Mouse (Mus musculus) liver, embryonic 14.5 days (tissue): Measurements from ENCODE around the gene Map7. TPM values are rescaled to one million over a fixed set of nuclear protein-coding genes. Genes with fewer than 3 reads are reported as not detected.

ENCODE experiments used
- ATAC-seq: fragments of 200-750 bp; cut with Nextera tagmentation; 2 replicates; pipeline ENCODE4 v1.8.0; 2017; ENCODE audit warnings: moderate number of reproducible peaks, mild to moderate bottlenecking, moderate library complexity; ENCODE audit not compliant: insufficient read depth
- DNase-seq, 3 experiments: peaks; one replicate each; pipeline ENCODE4 v3.0.0-alpha.2; 2012 to 2013; ENCODE audit warnings: low read depth in 3 of 3, low spot score in 3 of 3
- H3K27ac ChIP-seq: fragments of 300-500 bp; sonication (generic); 2 replicates; pipeline ENCODE4 v1.5.1; 2014; ENCODE audit warnings: moderate library complexity, mild to moderate bottlenecking, control low read depth, inconsistent platforms
- H3K27me3 ChIP-seq: fragments of 300-500 bp; sonication (generic); 2 replicates; pipeline ENCODE4 v1.6.1; 2014; ENCODE audit warnings: mild to moderate bottlenecking, low read length, moderate library complexity; ENCODE audit not compliant: control insufficient read depth, insufficient read depth
- H3K36me3 ChIP-seq: fragments of 300-500 bp; sonication (generic); replicated peaks from 2 replicates; pipeline ENCODE4 v1.6.1; 2014; ENCODE audit warnings: low read depth; ENCODE audit not compliant: control insufficient read depth, insufficient read depth
- H3K4me1 ChIP-seq, 2 experiments: fragments of 200-500 bp in 1 of 2; fragments of 300-500 bp in 1 of 2; sonication (generic) in 1 of 2; replicated peaks; 2 replicates each; pipeline ENCODE4 v1.6.1; 2012 to 2014; ENCODE audit warnings: antibody characterized with exemption in 1 of 2, inconsistent platforms in 1 of 2, low read length in 1 of 2; ENCODE audit not compliant: control insufficient read depth in 2 of 2, insufficient read depth in 2 of 2
- H3K4me2 ChIP-seq: fragments of 300-500 bp; sonication (generic); 2 replicates; pipeline ENCODE4 v1.6.1; 2014; ENCODE audit warnings: low read depth, mild to moderate bottlenecking, control low read depth, moderate library complexity
- H3K4me3 ChIP-seq, 2 experiments: fragments of 200-500 bp in 1 of 2; fragments of 300-500 bp in 1 of 2; sonication (generic) in 1 of 2; 2 replicates each; pipeline ENCODE4 v1.5.1; 2012 to 2014; ENCODE audit warnings: low read depth in 2 of 2, low read length in 2 of 2, mild to moderate bottlenecking in 2 of 2, control low read depth in 1 of 2, inconsistent platforms in 1 of 2, moderate library complexity in 1 of 2; ENCODE audit not compliant: insufficient read depth in 1 of 2
- H3K9ac ChIP-seq: fragments of 300-500 bp; sonication (generic); replicated peaks from 2 replicates; pipeline ENCODE4 v1.6.1; 2014; ENCODE audit warnings: mild to moderate bottlenecking, control low read depth, moderate library complexity
- H3K9me3 ChIP-seq: fragments of 300-500 bp; sonication (generic); 2 replicates; pipeline ENCODE4 v1.6.1; 2016; ENCODE audit warnings: low read length, mixed read lengths; ENCODE audit not compliant: control insufficient read depth
- CTCF ChIP-seq: IDR thresholded peaks from 2 replicates; pipeline ENCODE4 v1.5.1; 2016; ENCODE audit warnings: antibody characterized with exemption, low read depth, control low read depth
- EP300 ChIP-seq: IDR thresholded peaks from 2 replicates; pipeline ENCODE4 v1.6.1; 2016; ENCODE audit warnings: antibody characterized with exemption, low read depth
- WGBS: fragments of 180-500 bp; shearing (Covaris S2); extraction: QIAGEN DNeasy Blood & Tissue Kit; methylation state at CpG from one replicate; pipeline ENCODE4 v1.1.7; 2014; ENCODE audit not compliant: insufficient replicate concordance; 5-methylcytosine and 5-hydroxymethylcytosine counted together
- polyA plus RNA-seq, 2 experiments: library from polyadenylated mRNA; depleted of rRNA in 1 of 2; stranded (reverse) in 1 of 2; unstranded in 1 of 2; fragments of >200 nt; fragmentation: Nextera tagmentation in 1 of 2; extraction: Ambion mirVana in 1 of 2; gene quantifications; 2 replicates each; pipeline versions ENCODE4 v1.2.1 to v1.2.3; 2012 to 2014

The Map7 gene
- polyA plus RNA-seq, 2 experiments: 2.2 to 2.3 TPM

DNA sequence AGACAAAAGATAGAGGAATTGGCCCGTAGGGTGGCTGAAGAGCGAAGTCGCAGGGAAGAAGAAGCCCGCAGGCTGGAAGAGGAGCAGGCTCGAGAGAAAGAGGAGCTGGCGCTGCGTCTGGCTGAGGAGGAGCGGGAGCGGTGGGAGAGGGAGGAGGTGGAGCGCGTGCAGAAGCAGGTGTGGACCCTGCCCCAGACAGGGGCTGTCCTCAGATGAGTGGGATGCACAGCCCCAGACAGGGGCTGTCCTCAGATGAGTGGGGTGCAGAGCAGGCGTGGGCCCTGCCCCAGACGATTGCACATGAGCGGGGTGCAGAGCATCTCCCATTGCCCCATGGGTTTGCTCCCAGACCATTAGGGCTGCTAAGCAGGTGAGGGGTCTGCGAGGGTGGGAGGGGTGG is 125.0 kb downstream of the Map7 start:
- H3K9ac ChIP-seq: no peak overlapping the region
- H3K36me3 ChIP-seq: no peaks in the 10 kb centered on the region
- ATAC-seq (no peak), DNase-seq (no peak)
- WGBS: 81% methylated on average over 15 of the region's 15 CpGs
- H3K27me3 ChIP-seq: no peaks in the 10 kb centered on the region
- H3K4me2 ChIP-seq: no peak overlapping the region
- H3K9me3 ChIP-seq: no peaks in the 10 kb centered on the region
- no peak for TF ChIP-seq EP300
- no peak for TF ChIP-seq CTCF
- H3K4me3 ChIP-seq: no peak overlapping the region
- H3K27ac ChIP-seq: no peak overlapping the region
- peaks cover 0 to 12% of the 10 kb centered on the region in 2 experiments; a peak in 3 of 4 replicates for H3K4me1 ChIP-seq

GRCm38 (mm10) chr10:20274022-20274421 is 125.8 kb downstream of the Map7 start:
- Histone ChIP-seq H3K4me1 (peaks cover 0 to 12% of the 10 kb centered on the region in 2 experiments; a peak in 3 of 4 replicates), H3K27me3 (no peaks in the 10 kb centered on the region), H3K27ac (no peak overlapping the region), H3K4me3 (no peak overlapping the region), H3K9ac (no peak overlapping the region; the same call in 1 of the 2 replicates), H3K36me3 (no peaks in the 10 kb centered on the region), H3K9me3 (no peaks in the 10 kb centered on the region), H3K4me2 (no peak overlapping the region; the same call in 1 of the 2 replicates)
- TF ChIP-seq CTCF (no peak), EP300 (peak; percentile 50; the same call in 1 of the 2 replicates)
- peak; percentile 83 for ATAC-seq
- DNase-seq: peak; percentile 41 to 56 (median 51)
- 18% methylated on average over 9 of the region's 9 CpGs for WGBS

- H3K27me3 ChIP-seq: no peaks in the 10 kb centered on the region
- H3K4me3 ChIP-seq: no peak overlapping the region
- DNase-seq (no peak), ATAC-seq (no peak)
- no peak overlapping the region for H3K9ac ChIP-seq
- H3K4me2 ChIP-seq: no peak overlapping the region
- 45% methylated on average over 2 of the region's 2 CpGs for whole genome bisulfite sequencing
- TF ChIP-seq EP300: no peak
- TF ChIP-seq CTCF: no peak
- H3K27ac ChIP-seq: no peak overlapping the region
- H3K36me3 ChIP-seq: no peaks in the 10 kb centered on the region
- peaks cover 0 to 6% of the 10 kb centered on the region in 2 experiments; a peak in 1 of 4 replicates for H3K4me1 ChIP-seq
- no peaks in the 10 kb centered on the region for H3K9me3 ChIP-seq
These were observed 133.2 kb downstream of the Map7 start for GRCm38 (mm10) chr10:20281456-20281855.

GRCm38 (mm10) chr10:20285289-20285975 is 137.2 kb downstream of the Map7 start:
- H3K9me3 ChIP-seq: no peaks in the 10 kb centered on the region
- H3K4me2 ChIP-seq: no peak overlapping the region
- TF ChIP-seq CTCF: no peak
- no peak overlapping the region for H3K9ac ChIP-seq
- 28% methylated on average over 10 of the region's 10 CpGs for WGBS
- DNase-seq (peak in 1 of 3 experiments; percentile 4), ATAC-seq (no peak)
- no peaks in the 10 kb centered on the region for H3K27me3 ChIP-seq
- no peak overlapping the region for H3K4me3 ChIP-seq
- peaks cover 0 to 6% of the 10 kb centered on the region in 2 experiments; a peak in 2 of 4 replicates for H3K4me1 ChIP-seq
- H3K27ac ChIP-seq: no peak overlapping the region
- H3K36me3 ChIP-seq: no peaks in the 10 kb centered on the region

DNA sequence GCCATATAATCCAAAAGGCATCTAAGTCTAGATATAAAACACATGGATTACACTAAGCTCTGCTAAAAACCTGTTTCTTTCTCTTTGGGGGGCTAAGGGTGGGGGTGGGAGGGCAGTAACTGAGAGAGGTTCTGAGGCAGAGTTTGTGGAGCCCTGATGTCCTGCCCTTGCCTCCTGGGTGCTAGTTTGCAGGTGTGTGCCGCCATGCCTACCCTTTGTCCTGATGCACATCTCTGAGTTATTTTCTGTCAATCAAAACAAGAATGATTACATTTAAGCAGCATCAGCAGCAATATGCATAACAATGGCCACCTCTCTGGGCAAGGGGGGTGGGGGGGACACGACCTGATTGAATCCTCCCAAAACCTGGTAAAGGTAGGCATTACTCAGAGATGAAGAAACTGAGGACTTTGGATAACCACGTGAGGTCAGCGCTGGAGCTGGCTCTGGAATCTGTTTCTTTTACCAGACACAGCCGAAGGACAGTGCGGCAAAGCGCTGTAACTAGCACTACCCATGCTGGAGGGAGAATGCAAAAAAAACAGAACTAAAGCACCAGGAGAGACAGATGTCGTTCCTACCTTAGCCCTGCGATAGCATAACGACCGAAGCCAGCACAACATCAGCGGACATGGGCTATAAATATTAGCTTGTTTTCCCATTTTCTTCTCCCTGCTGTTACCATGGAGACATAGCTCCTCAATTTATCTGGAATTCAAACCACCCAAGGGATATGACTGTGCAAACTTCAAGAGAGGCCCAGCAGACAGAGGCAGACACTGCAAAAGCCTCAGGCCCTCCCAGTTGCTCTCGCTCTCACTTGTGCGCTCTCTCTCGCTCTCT is 137.9 kb downstream of the Map7 start:
- no peak overlapping the region for H3K9ac ChIP-seq
- ATAC-seq (no peak), DNase-seq (no peak)
- H3K4me3 ChIP-seq: no peak overlapping the region
- peaks cover 0 to 9% of the 10 kb centered on the region in 2 experiments; a peak in 2 of 4 replicates for H3K4me1 ChIP-seq
- H3K4me2 ChIP-seq: no peak overlapping the region
- H3K36me3 ChIP-seq: no peaks in the 10 kb centered on the region
- 71% methylated on average over 15 of the region's 15 CpGs for WGBS
- no peaks in the 10 kb centered on the region for H3K27me3 ChIP-seq
- TF ChIP-seq CTCF (no peak), EP300 (no peak)
- H3K27ac ChIP-seq: no peak overlapping the region
- no peaks in the 10 kb centered on the region for H3K9me3 ChIP-seq
